Mouse (Mus musculus) adipocyte (in vitro differentiated cells): ENCODE measurements around the gene Efl1.

Experiments
- DNase-seq: peaks from one replicate; pipeline ENCODE4 v3.0.0-alpha.2; 2016; ENCODE audit warnings: low spot score

The Efl1 gene

GRCm38 (mm10) chr7:82648353-82649080 lies at the start of gene Efl1, which contains the start of gene Saxo2:
Gene Efl1, plus strand, starts transcription at chr7:82648614.
Gene Saxo2, minus strand, starts transcription at chr7:82648528.
- DNase-seq = peak; percentile 87

GRCm38 (mm10) chr7:82602008-82602407 lies 46.4 kb upstream of the Efl1 start:
- DNase-seq = no peak

GRCm38 (mm10) chr7:82605425-82605824 lies 43.0 kb upstream of the Efl1 start:
- DNase-seq = no peak

- peak; percentile 2 for DNase-seq
Measured at GRCm38 (mm10) chr7:82609629-82610028, 38.8 kb upstream of the Efl1 start.

- DNase-seq = peak; percentile 39
Measured at GRCm38 (mm10) chr7:82625342-82625741, 23.1 kb upstream of the Efl1 start.

- no peak for DNase-seq
Measured at GRCm38 (mm10) chr7:82647183-82647582, 1.2 kb upstream of the Efl1 start.

- DNase-seq = no peak
Measured at GRCm38 (mm10) chr7:82647909-82648308, 505 bp upstream of the Efl1 start.

GRCm38 (mm10) chr7:82649081-82649445 lies 649 bp downstream of the Efl1 start:
- peak; percentile 3 for DNase-seq

GRCm38 (mm10) chr7:82664604-82665003 lies 16.2 kb downstream of the Efl1 start:
- DNase-seq = no peak

GRCm38 (mm10) chr7:82676001-82676400 lies 27.6 kb downstream of the Efl1 start:
- DNase-seq = no peak

- DNase-seq = peak; percentile 5
Measured at GRCm38 (mm10) chr7:82676834-82677233, 28.4 kb downstream of the Efl1 start.

GRCm38 (mm10) chr7:82679901-82680300 lies 31.5 kb downstream of the Efl1 start:
- peak; percentile 4 for DNase-seq

- DNase-seq = peak; percentile 80
Measured at GRCm38 (mm10) chr7:82688736-82689135, 40.3 kb downstream of the Efl1 start.

GRCm38 (mm10) chr7:82691021-82691738 lies 42.8 kb downstream of the Efl1 start:
- DNase-seq = no peak

- peak; percentile 7 for DNase-seq
Measured at GRCm38 (mm10) chr7:82697668-82698067, 49.3 kb downstream of the Efl1 start.

GRCm38 (mm10) chr7:82698968-82699367 lies 50.6 kb downstream of the Efl1 start:
- no peak for DNase-seq

GRCm38 (mm10) chr7:82702384-82703343 lies 54.2 kb downstream of the Efl1 start:
- no peak for DNase-seq

GRCm38 (mm10) chr7:82709172-82709571 lies 60.8 kb downstream of the Efl1 start:
- DNase-seq = no peak

- DNase-seq = peak; percentile 62
Measured at GRCm38 (mm10) chr7:82715210-82715911, 66.9 kb downstream of the Efl1 start.

GRCm38 (mm10) chr7:82715912-82716601 lies 67.6 kb downstream of the Efl1 start:
- no peak for DNase-seq

GRCm38 (mm10) chr7:82719285-82719684 lies 70.9 kb downstream of the Efl1 start:
- peak; percentile 5 for DNase-seq
